Mouse (Mus musculus): ENCODE measurements at regions not wholly inside any gene's neighbourhood (a gene's known extent, or its start where the extent isn't known, plus 50 kb on each side); places are given as distances from the start of the nearest gene placed in this dataset.

GRCm38 (mm10) chr17:88174242-88174679, 109.2 kb upstream of the Fbxo11 start:
- DNase-seq (ENCODE audit: low read depth, low spot score) = no peak

DNA sequence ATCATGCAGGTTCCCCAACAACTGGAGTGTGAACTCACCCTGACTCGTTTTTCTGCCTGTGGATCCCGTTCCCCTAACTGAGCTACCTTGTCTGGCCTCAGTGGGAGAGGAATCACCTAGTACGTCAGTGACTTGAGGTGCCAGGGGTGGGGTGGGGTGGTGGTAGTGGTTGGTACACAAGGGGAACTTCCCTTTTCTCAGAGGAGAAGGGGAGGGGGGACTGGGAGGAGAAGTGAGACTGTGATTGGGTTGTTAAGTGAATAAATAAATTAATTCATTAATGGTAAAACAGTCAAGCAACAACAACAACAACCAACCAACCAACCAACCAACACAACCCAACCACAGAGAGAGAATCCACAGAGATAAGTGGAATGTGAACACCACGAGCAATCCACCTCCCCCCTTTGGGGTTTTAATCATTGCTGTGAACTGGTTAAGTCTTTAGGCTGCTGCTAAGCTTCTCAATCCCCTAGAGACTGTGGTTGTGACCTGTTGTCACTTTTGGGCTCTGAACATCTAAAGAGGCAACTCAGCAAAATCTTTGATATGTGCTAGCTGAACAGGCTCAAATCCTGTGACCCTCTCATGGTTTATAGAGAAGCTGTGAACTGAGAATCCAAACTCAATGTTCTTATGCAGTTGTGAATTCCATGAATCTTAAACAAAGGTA, 111.0 kb upstream of the Fbxo11 start:
- DNase-seq (ENCODE audit: low read depth, low spot score) = no peak

DNA sequence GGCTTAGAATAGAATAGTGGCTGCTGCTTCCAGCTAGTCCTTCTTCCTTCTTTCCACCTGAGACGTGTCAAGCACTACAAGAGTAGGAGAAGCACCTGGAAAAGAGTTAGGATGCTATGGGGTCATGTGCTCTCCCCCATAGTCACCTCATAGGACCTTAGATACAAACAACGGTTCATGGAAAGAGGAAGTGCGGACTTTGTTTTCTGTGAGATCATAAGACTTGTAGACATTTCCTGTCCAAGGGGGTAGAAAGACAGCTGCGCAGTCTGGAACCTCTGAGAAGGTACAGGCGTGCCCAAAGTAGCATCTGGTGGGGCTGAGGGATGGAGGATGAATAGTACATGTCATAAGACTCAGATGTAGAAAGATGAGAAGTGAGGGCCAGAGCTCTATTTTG, 125.6 kb upstream of the Fbxo11 start:
- DNase-seq (ENCODE audit: low read depth, low spot score) = no peak

- DNase-seq (ENCODE audit: low read depth, low spot score) = no peak
These were observed 126.4 kb upstream of the Fbxo11 start for GRCm38 (mm10) chr17:88191444-88191843.

DNA sequence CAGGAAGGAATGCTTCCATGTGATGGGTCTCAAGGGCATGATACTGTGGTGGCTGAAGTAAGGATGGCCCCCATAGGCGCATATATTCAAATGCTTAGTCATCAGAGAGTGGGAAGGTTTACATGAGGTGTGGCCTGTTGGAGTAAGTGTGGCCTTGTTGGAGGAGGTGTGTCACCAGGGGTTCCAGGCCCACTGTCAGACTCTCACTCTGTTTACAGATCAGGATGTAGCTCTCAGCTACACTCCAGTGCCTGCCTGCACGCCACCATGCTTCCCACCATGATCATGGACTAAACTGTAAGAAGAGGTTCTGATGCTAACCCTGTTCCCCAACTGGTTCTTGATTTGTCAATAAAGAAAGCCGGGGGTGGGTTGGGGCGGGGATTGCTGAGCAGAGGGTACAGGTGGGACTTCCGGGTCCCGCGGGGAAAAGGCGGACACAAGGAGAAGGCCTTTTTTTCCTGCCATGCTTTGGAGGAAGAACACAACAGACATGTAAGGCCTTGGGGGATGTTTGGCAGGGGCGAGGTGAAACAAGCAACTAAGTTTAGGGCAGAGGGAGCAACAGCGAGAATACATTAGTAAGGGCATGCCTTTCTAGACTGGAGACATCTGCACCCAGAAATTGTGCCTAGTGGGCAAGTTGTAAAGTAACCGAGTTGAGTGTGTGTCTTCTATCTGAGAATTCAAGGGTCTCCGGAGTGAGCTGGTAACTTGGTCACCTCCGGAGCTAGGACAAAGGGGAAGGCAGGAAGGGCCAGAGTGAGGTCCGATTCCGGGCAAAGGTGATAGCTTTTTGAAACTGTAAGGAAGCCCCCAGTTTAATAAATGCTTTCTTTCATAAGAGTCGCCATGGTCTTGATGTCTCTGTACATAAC, 127.1 kb upstream of the Fbxo11 start:
- DNase-seq (ENCODE audit: low read depth, low spot score) = no peak

DNA sequence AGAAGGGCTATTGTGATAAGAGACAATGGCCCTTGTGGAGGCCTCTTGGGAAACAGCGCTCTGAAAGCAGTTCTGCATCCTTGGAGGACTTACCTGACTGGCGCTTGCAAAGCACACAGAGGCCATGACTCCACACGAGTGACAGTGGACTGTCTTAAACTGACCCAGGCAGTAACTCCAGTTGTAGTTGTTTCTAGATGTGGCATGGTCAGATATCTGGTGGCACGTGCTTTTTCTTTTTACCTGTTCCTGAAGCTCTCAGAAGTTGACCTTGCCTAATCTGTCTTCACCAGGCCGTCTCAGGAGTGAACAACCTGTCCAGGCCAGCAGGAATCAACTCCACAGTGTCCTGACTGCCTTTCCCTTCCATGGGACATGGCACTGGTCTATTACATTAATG, 129.6 kb upstream of the Fbxo11 start:
- no peak for DNase-seq (ENCODE audit: low read depth, low spot score)

DNA sequence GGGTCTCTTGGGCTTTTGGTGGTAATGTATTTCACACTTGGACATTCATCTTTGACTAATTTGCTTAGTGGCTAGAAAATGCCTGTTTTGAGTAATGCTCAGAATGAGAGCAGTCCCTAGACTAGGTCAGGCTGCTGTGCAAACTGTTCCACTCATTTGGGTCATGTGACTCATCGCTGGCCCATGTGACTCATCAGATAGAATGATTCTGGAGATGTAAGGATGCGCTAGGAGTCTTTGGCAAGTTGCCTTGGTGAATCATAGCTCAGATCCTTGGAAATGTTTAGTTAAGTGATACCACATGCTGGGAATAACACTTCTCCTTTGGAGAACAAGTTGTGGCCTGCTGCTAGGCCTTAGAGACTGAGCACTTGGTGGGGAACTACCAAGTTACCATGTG, 130.2 kb upstream of the Fbxo11 start:
- no peak for DNase-seq (ENCODE audit: low read depth, low spot score)

GRCm38 (mm10) chr17:88195893-88196292, 130.8 kb upstream of the Fbxo11 start:
- no peak for DNase-seq (ENCODE audit: low read depth, low spot score)

- no peak for DNase-seq (ENCODE audit: low read depth, low spot score)
These were observed 131.2 kb upstream of the Fbxo11 start for GRCm38 (mm10) chr17:88196322-88196721.

DNA sequence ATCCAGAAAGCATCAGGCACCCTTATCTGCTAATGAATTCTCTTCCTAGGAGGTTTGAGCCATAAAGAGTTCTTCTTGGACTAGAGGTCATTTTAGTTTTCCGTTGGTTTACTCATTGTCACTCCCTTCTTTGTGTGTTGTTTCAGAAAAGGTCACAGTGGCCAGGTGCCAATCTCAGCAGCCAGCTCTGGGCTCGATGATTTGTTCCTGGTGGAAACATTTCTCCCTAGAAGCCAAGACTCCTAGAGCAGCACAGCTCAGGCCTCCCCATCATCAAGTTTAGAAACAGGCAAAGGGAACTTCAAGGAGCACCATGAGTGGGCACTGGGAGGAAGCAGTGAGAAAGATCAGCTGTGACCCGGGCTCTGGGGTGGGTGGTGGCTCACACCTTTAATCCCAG, 132.3 kb upstream of the Fbxo11 start:
- no peak for DNase-seq (ENCODE audit: low read depth, low spot score)

DNA sequence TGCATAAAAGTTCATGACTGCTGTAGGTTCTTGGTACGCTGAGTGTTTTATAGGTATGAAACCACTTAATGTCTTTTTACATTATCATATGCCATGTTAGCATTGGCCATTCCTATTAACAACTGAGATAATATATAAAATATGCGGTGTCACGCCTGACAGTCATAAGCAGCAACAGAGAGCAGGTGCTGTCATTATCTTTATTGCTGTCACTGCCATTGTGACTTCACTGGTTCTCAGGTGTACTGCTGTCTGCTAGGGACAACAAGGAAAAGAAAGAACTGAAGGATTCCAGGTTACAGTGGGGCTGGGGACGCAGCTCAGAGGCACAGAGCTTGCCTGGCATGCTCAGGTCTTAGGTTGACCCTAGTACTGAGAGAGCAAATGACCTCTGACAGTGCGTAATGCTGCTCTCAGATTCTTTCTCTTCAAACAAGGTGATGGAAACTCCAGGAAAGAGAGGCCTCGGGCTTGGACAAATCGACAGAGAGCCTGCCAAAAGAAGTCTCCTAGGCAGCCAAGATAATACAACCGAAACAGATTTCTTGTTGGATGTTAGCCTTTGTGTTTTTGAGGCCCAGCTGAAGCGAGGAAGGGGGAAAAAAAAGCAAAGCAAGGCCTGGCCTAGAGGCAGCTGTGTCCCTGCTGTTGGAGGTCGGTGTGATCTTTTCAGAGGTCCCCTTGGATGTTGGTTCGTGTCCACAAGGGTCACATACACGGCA, 136.3 kb upstream of the Fbxo11 start:
- no peak for DNase-seq (ENCODE audit: low read depth, low spot score)

DNA sequence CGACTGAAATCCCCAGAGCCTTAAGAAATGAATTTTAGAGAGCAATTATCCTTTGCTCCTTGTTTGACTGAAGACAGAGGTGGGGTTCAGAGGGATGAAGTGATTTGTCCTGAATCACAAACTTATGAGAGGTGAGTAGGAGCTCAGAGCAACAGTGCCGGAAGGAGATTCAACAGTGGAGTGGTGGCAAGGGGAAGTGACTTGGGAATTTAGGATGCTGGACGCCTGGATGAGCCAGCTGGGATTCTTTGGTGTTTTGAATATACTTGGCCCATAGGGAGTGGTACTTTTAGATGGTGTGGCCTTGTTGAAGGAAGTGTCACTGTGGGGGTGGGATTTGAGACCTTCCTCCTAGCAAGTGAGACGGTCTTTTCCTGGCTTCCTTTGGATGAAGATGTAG, 137.1 kb upstream of the Fbxo11 start:
- DNase-seq (ENCODE audit: low read depth, low spot score) = no peak

DNA sequence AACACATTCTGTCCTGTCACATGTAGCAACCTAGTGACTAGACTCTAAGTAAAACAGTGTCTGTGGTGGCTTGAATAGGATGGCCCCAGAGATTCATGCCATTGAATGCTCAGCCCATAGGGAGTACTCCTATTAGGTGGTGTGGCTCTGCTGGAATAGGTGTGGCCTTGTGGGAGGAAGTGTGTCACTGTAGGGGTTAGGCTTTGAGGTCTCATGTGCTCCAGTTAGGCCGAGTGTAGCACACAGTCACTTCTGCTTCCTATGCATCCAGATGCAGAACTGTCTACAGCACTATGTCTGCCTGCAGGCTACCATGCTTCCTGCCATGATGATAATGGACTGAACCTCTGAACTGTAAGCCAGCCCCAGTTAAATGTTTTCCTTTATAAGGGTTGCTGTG, 144.5 kb upstream of the Fbxo11 start:
- DNase-seq (ENCODE audit: low read depth, low spot score) = no peak

DNA sequence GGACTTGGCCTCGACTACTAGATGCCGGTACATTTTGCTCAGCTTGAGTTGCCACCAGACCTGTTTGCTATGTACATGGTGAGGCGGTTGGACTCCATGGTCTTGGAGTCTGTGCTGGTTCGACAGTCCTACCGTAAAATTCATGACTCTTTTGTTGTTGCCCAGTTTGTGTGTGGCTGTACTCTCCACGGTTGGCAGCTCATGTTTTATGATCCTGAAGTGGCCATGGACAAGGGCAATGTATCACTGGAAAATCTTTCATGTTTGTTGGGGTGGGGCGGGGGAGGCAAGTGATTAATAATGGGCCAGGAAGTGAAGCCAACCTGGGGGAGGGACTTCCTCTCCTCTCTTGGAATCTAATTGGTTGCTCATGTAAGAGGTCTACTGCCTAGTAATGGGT, 147.0 kb upstream of the Fbxo11 start:
- no peak for DNase-seq (ENCODE audit: low read depth, low spot score)

- DNase-seq (ENCODE audit: low read depth, low spot score) = no peak
These were observed 149.7 kb upstream of the Fbxo11 start for GRCm38 (mm10) chr17:88214746-88215145.

DNA sequence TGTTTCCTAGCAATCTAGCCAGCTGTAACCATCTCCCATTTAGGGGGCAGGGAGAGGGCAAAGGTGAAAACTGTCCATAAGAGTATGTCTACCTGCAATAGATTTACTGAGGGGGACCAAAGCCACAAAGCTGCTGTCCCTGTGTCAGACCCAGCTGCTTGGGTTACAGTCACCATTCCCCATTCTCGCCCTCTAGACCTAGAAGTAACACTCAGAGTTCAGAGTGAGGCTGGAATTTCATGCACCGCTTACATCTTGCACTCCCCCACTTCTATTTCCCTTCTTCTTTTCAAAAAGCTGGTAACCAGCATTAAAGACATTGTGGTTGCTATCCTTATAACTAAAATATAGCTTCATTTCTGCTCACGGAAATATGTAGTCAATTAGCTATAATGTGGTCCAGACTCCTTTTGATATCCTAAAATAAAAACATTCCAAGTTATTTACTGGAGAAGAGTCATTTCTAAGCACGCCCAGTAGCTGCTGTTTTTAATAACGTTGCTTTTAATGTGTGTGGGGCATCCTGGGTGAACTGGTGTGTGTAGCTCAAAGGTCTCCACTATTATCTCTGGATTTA, 157.4 kb upstream of the Fbxo11 start:
- peak; percentile 35 for DNase-seq (ENCODE audit: low read depth, low spot score)

DNA sequence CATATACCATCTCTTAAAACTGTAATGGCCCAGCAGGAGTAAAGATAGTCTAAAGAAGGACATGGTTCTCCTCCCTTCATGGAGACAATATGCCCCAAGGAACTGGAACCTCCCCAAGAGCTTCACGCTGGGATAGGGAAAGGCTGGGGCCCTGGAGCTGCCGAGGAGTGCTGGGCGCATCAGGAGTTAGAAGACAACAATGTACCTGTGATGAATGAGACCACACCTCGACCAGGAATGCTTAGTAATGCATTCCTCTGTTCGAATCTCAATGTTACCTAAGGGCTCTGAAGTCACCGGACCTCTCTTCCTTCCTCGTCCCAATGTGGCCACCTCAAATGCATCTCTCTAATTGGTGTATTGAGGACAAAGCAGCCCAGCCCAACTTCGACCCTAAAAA, 175.4 kb upstream of the Fbxo11 start:
- no peak for DNase-seq (ENCODE audit: low read depth, low spot score)

- DNase-seq (ENCODE audit: low read depth, low spot score) = no peak
These were observed 183.5 kb upstream of the Fbxo11 start for GRCm38 (mm10) chr17:88248625-88249024.

- peak; percentile 67 for DNase-seq (ENCODE audit: low read depth, low spot score)
These were observed 186.9 kb upstream of the Fbxo11 start for GRCm38 (mm10) chr17:88251949-88252521.

- DNase-seq (ENCODE audit: low read depth, low spot score) = peak; percentile 92
These were observed 184.5 kb upstream of the Foxn2 start for GRCm38 (mm10) chr17:88255744-88256598.

Measured in forelimb bud, embryonic 11.5 days (tissue).